ENCODE assay signal across 19 mouse cellular contexts in the genomic region with DNA sequence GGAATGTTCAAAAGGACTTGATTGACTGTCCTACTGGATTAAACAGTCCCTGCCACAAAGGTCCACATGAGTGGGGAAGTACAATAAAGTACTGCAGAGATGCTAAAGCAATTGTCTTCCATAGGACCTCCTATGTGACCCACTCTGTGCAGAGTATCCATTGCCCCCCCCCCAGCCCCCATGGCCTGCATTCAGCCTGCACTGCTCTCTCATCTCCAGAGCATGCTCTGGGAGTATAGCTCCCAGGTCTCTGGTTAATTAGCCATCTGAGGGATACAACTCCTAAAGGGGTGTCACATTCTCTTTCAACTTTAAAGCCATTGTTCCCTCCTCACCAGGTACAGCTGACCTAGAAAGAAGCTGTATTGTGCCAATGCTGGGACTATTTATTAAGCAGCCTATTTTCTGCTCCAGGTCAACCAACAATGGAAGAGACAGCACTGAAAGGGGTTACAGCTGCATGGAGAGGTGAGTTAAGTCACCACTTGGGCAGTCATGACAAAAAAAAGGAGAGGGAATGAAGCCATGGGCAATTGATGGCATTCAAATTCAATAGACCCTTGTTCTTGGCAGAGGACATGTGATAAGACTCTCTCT.
"Had no signal": no experiment of that assay in that cellular context is flagged by ENCODE, and none has a peak within 500 bp of the region (broad histone marks: within the 10 kb centered on the region; RNA-seq: fewer than 3 reads in every experiment).

No protein-coding gene starts in this region.

- H3K27ac ChIP-seq: kidney, embryonic 15.5 days; left cerebral cortex, adult 2 months; liver, embryonic 13.5 days; neural tube, embryonic 12.5 days; neural tube, embryonic 15.5 days; stomach, postnatal 0 days had no signal

- H3K4me3 ChIP-seq: kidney, embryonic 15.5 days; left cerebral cortex, adult 2 months; liver, embryonic 13.5 days; neural tube, embryonic 12.5 days; neural tube, embryonic 15.5 days had no signal

- H3K4me2 ChIP-seq: kidney, embryonic 15.5 days; liver, embryonic 13.5 days; neural tube, embryonic 12.5 days; neural tube, embryonic 15.5 days had no signal

- DNase-seq: kidney, adult 11 months; kidney, adult 8-10 months; kidney, postnatal 10 days; kidney, postnatal 36 days; layer of hippocampus, postnatal 36 days; liver, embryonic 13.5 days; lung, adult 2 months; lung, postnatal 14 days; lung, postnatal 4 days; right cerebral cortex, adult 18-20 months; right cerebral cortex, postnatal 14 days; right cerebral cortex, postnatal 4 days; thymus, adult 2 months; thymus, postnatal 14 days had no signal

- H3K4me1 ChIP-seq: kidney, embryonic 15.5 days; liver, embryonic 13.5 days; neural tube, embryonic 12.5 days; neural tube, embryonic 15.5 days had no signal

- H3K9me3 ChIP-seq: kidney, embryonic 15.5 days; liver, embryonic 13.5 days; neural tube, embryonic 12.5 days; neural tube, embryonic 15.5 days had no signal

- H3K9ac ChIP-seq: kidney, embryonic 15.5 days; liver, embryonic 13.5 days; neural tube, embryonic 12.5 days; neural tube, embryonic 15.5 days had no signal

- H3K36me3 ChIP-seq: kidney, embryonic 15.5 days; liver, embryonic 13.5 days; neural tube, embryonic 12.5 days; neural tube, embryonic 15.5 days had no signal

- H3K27me3 ChIP-seq: kidney, embryonic 15.5 days; liver, embryonic 13.5 days; neural tube, embryonic 12.5 days; neural tube, embryonic 15.5 days had no signal
